Comparison of ENCODE assay signal across 25 mouse cellular contexts in the genomic region with DNA sequence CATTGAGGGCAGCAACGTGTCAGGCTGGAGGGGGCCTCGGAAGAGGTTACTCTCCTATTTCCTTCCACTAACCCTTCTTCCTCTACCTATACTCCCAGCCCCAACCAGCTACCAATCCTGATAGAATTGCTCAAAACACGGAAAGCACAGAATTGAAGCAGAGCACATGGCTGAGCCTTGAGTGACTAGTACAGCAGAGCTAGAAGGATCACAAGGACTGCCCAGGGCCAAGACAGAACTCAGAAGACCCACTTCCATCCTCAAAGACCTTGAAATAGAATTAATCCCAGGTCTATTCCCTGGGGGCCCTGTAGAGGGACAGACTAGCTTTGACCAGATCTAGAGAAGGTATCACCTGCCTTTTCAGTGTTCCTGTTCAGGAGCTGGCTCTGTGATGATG.
A peak's percentile ranks its signal among the peaks of the same experiment; 100 is the strongest.
DNase-seq lines count a peak whose midpoint lies in the region; ATAC-seq lines count a peak whose summit lies in the region.
"Had no signal": no experiment of that assay in that cellular context is flagged by ENCODE, and none has a peak within 500 bp of the region (broad histone marks: within the 10 kb centered on the region; RNA-seq: fewer than 3 reads in every experiment).

No protein-coding gene starts in this region.

- peaks cover 38% of the 10 kb centered on the region for H3K4me1 ChIP-seq in heart, embryonic 10.5 days
- H3K4me1 ChIP-seq in megakaryocyte, embryonic 14.5 days: peaks cover 98% of the 10 kb centered on the region
- peaks cover 17% of the 10 kb centered on the region for H3K4me1 ChIP-seq in stomach, embryonic 14.5 days (ENCODE audit: control insufficient read depth, insufficient read depth, low read length)
- H3K4me1 ChIP-seq in liver, embryonic 11.5 days (replicated peaks; ENCODE audit: control insufficient read depth, insufficient read depth, low read length): peaks cover 18% of the 10 kb centered on the region
- H3K4me1 ChIP-seq in hindbrain, embryonic 13.5 days (replicated peaks): no peaks in the 10 kb centered on the region
- H3K4me1 ChIP-seq: neural tube, embryonic 12.5 days had no signal

- peaks cover 8% of the 10 kb centered on the region; the same call in 1 of the 2 replicates for H3K27me3 ChIP-seq in heart, embryonic 10.5 days (ENCODE audit: insufficient read depth, poor library complexity, severe bottlenecking)
- H3K27me3 ChIP-seq in megakaryocyte, embryonic 14.5 days (replicated peaks): no peaks in the 10 kb centered on the region
- H3K27me3 ChIP-seq in stomach, embryonic 14.5 days (ENCODE audit: control insufficient read depth, insufficient read depth, low read length): no peaks in the 10 kb centered on the region
- no peaks in the 10 kb centered on the region; the same call in 1 of the 2 replicates for H3K27me3 ChIP-seq in liver, embryonic 11.5 days (replicated peaks; ENCODE audit: control insufficient read depth, insufficient read depth, low read length)
- H3K27me3 ChIP-seq in hindbrain, embryonic 13.5 days: no peaks in the 10 kb centered on the region
- H3K27me3 ChIP-seq: limb, embryonic 12.5 days; lung, embryonic 15.5 days; neural tube, embryonic 12.5 days had no signal

- H3K9ac ChIP-seq in stomach, embryonic 14.5 days (replicated peaks; ENCODE audit: low read depth, low read length): no peak overlapping the region
- no peak overlapping the region for H3K9ac ChIP-seq in liver, embryonic 11.5 days (ENCODE audit: low read depth, low read length)
- H3K9ac ChIP-seq in hindbrain, embryonic 13.5 days: no peak overlapping the region
- H3K9ac ChIP-seq: forebrain, embryonic 12.5 days; limb, embryonic 12.5 days; lung, embryonic 15.5 days; neural tube, embryonic 12.5 days had no signal

- H3K4me2 ChIP-seq in stomach, embryonic 14.5 days (replicated peaks; ENCODE audit: low read depth, low read length): no peak overlapping the region
- H3K4me2 ChIP-seq in liver, embryonic 11.5 days: no peak overlapping the region
- no peak overlapping the region for H3K4me2 ChIP-seq in hindbrain, embryonic 13.5 days
- H3K4me2 ChIP-seq: forebrain, embryonic 12.5 days; limb, embryonic 12.5 days; lung, embryonic 15.5 days; midbrain, embryonic 11.5 days; neural tube, embryonic 12.5 days had no signal

- ATAC-seq in megakaryocyte, adult 5-6 weeks (ENCODE audit: poor library complexity, severe bottlenecking): no peak
- no peak for ATAC-seq in stomach, embryonic 14.5 days (ENCODE audit: insufficient number of reproducible peaks, insufficient read depth, low FRiP score, low read depth)
- ATAC-seq in liver, embryonic 11.5 days (replicated peaks; ENCODE audit: low FRiP score): no peak
- ATAC-seq in hindbrain, embryonic 13.5 days (ENCODE audit: low FRiP score): no peak
- ATAC-seq: hindbrain, embryonic 16.5 days had no signal

- H3K9me3 ChIP-seq in heart, embryonic 10.5 days: no peaks in the 10 kb centered on the region
- no peaks in the 10 kb centered on the region for H3K9me3 ChIP-seq in megakaryocyte, embryonic 14.5 days
- H3K9me3 ChIP-seq in stomach, embryonic 14.5 days (ENCODE audit: control insufficient read depth, low read depth, low read length): no peaks in the 10 kb centered on the region
- H3K9me3 ChIP-seq in liver, embryonic 11.5 days (ENCODE audit: control insufficient read depth, low read length): no peaks in the 10 kb centered on the region
- H3K9me3 ChIP-seq in hindbrain, embryonic 13.5 days: no peaks in the 10 kb centered on the region
- H3K9me3 ChIP-seq: forebrain, embryonic 12.5 days; G1E; hindbrain, embryonic 10.5 days; limb, embryonic 12.5 days; lung, embryonic 15.5 days; neural tube, embryonic 12.5 days had no signal

- intact Hi-C loops in heart, postnatal 10 days (cut with DNase I): no loop called here

- 31% methylated on average over 3 of the region's 3 CpGs for WGBS in heart, embryonic 10.5 days
- 55% methylated on average over 3 of the region's 3 CpGs for WGBS in stomach, embryonic 14.5 days
- 44% methylated on average over 3 of the region's 3 CpGs for WGBS in liver, embryonic 11.5 days
- WGBS in hindbrain, embryonic 13.5 days: 67% methylated on average over 3 of the region's 3 CpGs

- H3K4me3 ChIP-seq in heart, embryonic 10.5 days: no peak overlapping the region
- H3K4me3 ChIP-seq in megakaryocyte, embryonic 14.5 days (replicated peaks): peak overlapping the region; percentile 67
- no peak overlapping the region for H3K4me3 ChIP-seq in stomach, embryonic 14.5 days (ENCODE audit: low read depth, low read length)
- no peak overlapping the region for H3K4me3 ChIP-seq in liver, embryonic 11.5 days (ENCODE audit: low read depth, low read length)
- H3K4me3 ChIP-seq in hindbrain, embryonic 13.5 days: no peak overlapping the region
- H3K4me3 ChIP-seq: forebrain, embryonic 12.5 days; hindbrain, embryonic 10.5 days; left cerebral cortex, adult 2 months; limb, embryonic 12.5 days; lung, embryonic 15.5 days; myocyte; neural tube, embryonic 12.5 days had no signal

- no peak for DNase-seq in heart, embryonic 10.5 days (ENCODE audit: low spot score)
- DNase-seq in heart, postnatal 10 days: no peak
- DNase-seq in liver, embryonic 11.5 days (ENCODE audit: low spot score): no peak
- DNase-seq: adrenal gland, postnatal 25 days; cerebellum, adult 2 months; cerebellum, postnatal 14 days; gastrocnemius, postnatal 10 days; kidney, adult 8-10 months; kidney, postnatal 14 days; right cerebral cortex, adult 18-20 months; thymus, postnatal 25 days had no signal

- no peaks in the 10 kb centered on the region for H3K36me3 ChIP-seq in heart, embryonic 10.5 days
- H3K36me3 ChIP-seq in megakaryocyte, embryonic 14.5 days (replicated peaks; ENCODE audit: low read length): peaks cover 75% of the 10 kb centered on the region
- H3K36me3 ChIP-seq in stomach, embryonic 14.5 days (ENCODE audit: control insufficient read depth, insufficient read depth, low read length): no peaks in the 10 kb centered on the region
- no peaks in the 10 kb centered on the region for H3K36me3 ChIP-seq in liver, embryonic 11.5 days (ENCODE audit: control insufficient read depth, insufficient read depth, low read length)
- H3K36me3 ChIP-seq in hindbrain, embryonic 13.5 days: no peaks in the 10 kb centered on the region
- H3K36me3 ChIP-seq: forebrain, embryonic 12.5 days; G1E; hindbrain, embryonic 10.5 days; limb, embryonic 12.5 days; lung, embryonic 15.5 days; neural tube, embryonic 12.5 days had no signal

- H3K27ac ChIP-seq in heart, embryonic 10.5 days: 0 out of 2 replicates have a peak overlapping the region, but pooled peaks have one; percentile 29
- H3K27ac ChIP-seq in stomach, embryonic 14.5 days (ENCODE audit: low read length): peak overlapping the region; percentile 44; the same call in 1 of the 2 replicates
- no peak overlapping the region for H3K27ac ChIP-seq in liver, embryonic 11.5 days (ENCODE audit: low read depth, low read length)
- H3K27ac ChIP-seq in hindbrain, embryonic 13.5 days: no peak overlapping the region
- H3K27ac ChIP-seq: forebrain, embryonic 12.5 days; hindbrain, embryonic 10.5 days; limb, embryonic 12.5 days; neural tube, embryonic 12.5 days had no signal

Comparison
In these comparisons a context has a peak if more than half of its experiments do, and no peak if none do; other contexts are left out.
1. H3K27ac ChIP-seq: peak in heart, embryonic 10.5 days (single experiment) and stomach, embryonic 14.5 days (single experiment); none in liver, embryonic 11.5 days (single experiment) and hindbrain, embryonic 13.5 days (single experiment).